Mouse (Mus musculus) embryo, embryonic 11.5 days (tissue): ENCODE measurements around the gene Gpx4.
"Not testable (repeated sequence)": the region's sequence is repeated elsewhere in the genome, so short reads cannot be mapped to it uniquely, and the experiment has no call there.

ENCODE experiments used
- DNase-seq: peaks from one replicate; pipeline ENCODE4 v3.0.0-alpha.2; 2012; ENCODE audit warnings: low read depth, low spot score

The Gpx4 gene

DNA sequence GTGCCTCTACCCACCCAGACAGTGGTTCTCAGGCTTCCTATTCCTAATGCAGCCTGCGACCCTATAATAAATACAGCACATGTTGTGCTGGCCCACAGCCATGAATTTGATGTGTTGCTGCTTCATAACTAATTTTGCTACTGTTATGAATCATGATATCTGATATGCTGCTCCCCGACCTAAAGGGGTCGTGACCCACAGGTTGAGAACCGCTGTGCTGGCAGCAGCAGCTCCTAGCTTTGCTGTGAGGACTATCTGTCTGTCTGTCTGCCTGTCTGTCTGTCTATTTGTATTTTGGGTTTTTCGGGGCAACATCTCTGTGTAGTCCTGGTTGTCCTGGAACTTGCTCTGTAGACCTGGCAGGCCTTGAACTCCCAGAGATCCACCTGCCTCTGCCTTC lies 23.2 kb upstream of the Gpx4 start:
- DNase-seq, result no peak

DNA sequence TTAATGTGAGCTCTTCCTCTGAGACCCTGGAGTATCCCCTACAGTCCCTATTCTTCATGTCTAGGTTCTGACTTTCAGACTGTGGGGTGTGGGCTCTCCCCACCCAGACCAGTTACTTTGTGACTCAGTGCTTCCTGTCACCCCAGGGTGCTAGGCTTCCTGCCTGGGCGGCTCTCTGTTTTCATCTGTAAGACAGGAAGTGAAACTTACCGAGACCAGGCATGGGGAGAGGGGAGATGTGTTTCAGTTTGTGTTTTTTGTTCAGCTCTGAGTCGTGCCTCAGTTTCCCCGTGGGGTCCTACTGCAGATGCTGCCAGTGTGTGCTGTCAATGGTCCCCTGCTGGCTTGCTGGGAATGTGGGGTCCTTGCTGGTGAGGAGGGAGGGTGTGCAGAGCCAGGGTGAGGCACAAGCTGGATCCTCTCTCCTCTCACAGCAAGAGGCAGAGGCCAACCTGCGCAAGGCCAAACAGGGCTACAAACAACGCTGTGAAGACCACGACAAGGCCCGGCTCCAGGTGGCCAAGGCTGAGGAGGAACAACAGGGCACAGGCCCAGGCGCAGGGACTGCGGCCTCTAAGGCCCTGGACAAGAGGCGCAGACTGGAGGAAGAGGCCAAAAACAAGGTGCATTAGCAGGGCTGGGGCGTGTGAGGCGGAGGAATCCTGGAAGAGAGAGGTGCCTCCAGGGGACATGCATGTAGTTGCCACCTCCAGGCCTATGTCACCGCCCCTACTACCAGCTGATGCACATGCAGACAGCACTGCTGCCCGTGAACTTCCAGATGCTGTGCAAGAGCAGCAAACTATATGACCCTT lies 22.5 kb upstream of the Gpx4 start:
- DNase-seq, result no peak

DNA sequence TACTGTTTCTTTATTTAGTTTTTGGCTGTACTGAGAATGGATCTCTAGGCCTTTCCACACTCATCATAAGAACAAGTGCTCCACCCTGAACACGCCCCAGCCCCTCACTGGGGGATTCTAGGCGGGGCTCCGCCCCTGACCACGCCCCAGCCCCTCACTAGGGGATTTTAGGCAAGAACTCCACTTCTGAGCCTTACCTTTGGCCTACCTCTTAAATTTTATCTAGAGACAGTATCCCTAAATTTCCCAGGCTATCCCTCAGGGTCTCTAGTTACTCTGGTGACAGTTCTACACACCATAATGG lies 22.0 kb upstream of the Gpx4 start:
- no peak for DNase-seq

DNA sequence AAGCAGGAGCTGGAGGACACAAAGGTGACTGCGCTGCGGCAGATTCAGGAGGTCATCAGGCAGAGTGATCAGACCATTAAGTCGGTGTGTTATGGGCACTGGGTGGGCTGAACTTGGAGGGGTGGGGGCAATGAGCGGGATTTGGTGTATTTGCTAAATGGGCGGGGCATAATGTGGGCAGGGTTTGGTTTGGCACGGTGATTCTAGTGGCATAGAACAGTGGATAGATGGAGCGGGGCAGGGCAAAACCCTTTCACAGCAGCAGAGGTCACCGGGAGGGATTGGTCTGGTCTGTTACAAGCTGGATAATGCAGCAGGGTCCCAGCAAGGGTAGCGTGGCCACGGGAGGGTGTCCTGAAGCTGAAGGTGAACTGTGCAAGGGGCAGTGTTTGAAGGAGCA lies 21.5 kb upstream of the Gpx4 start:
- DNase-seq, result no peak

DNA sequence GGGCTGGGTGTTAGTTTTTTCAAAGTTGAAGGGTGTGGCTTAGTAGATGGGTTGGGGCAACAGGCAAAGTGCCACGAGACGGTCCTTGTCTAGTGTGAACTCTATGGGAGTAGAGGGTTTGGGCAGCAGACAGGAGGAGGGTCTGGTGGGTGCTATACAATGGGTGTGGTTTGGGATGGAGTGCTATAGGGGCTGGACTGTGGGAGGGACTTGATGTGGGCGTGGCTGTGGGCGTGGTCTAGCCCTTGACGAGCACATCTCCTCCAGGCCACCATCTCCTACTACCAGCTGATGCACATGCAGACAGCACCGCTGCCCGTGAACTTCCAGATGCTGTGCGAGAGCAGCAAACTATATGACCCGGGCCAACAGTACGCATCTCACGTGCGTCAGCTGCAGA lies 21.1 kb upstream of the Gpx4 start:
- DNase-seq, result no peak

DNA sequence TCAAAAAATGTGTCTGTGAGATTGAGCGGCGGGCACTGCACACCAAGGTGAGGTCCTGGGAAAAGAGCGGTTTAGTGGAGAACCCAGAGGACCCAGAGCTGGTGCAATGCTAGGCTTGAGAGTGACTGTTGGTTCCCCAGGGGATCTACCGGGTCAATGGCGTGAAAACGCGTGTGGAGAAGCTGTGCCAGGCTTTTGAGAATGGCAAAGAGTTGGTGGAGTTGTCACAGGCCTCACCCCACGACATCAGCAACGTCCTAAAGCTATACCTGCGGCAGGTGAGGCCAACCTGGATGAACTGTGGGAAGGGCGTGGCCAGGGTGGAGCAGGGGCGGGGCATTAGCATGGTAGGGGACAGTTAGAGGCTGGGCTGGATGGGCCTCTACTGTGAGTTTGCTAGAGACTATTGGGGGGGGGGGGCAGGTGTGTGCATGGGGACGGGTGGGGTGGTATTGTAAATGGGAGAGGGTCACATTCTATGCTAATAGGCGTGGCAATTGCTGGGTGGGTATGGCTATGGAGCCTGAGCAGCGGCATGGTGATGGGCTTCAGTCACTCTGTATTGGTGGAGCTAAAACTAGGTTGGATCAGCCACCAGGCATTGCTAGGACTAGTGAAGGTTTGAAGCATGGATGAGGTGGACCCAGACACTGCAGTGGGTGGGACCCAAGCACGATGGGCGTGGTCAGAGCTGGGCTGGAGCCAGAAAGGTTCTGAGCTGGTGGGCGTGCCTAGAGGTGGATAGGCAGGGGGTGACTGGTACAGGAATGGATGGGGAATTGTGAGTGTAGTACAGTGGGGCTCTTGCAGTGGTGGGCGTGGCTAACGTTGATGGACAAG lies 19.1 kb upstream of the Gpx4 start:
- no peak for DNase-seq

DNA sequence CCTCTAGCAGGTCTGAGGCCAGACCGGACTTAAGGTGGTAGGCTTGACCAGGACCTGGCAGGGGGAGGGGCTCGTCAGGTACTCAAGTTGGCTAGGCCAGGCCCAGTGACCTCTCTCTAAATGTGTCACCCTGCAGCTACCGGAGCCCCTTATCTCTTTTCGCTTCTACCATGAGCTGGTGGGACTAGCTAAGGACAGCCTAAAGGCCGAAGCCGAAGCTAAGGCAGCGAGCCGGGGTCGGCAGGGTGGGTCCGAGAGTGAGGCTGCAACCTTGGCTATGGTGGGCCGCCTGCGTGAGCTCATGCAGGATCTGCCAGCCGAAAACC lies 18.5 kb upstream of the Gpx4 start:
- no peak for DNase-seq

DNA sequence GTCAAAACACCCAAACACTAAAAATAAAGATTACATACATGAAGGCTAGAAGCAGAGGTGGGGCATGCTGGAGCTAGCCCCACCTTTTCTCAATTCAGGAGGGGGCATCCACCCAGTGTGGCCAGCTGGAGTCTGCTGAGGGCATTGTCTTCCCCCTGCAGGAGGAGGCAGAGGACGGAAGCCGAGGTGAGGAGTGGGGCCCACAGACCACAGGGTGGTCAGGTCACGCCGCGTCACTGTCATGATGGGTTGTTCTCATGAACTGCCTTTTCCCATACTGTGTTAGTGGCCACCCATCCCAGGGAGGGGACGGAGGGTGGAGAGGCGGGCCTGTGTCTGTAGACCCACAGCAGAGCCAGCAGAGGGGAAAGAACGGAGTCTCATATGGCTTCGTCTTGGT lies 16.8 kb upstream of the Gpx4 start:
- no peak for DNase-seq

DNA sequence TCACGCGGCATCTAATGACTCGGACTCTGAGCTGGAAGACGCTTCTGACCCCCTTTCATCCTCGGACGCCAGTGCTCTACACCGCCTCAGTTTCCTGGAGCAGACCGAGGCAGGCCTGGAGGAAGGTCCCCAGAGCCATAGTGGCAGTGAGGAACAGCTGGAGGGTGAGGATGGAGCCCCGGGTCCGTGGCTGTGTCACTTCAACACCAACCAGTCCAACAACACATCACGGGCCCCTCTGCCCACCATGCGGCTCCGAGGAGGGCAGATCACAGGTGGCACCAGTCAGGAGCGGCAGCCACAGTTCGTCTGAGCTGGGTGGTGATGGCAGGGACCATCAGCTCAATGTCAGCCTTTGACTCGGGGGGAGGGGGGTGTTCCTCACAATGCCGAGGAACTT lies 16.2 kb upstream of the Gpx4 start:
- no peak for DNase-seq

DNA sequence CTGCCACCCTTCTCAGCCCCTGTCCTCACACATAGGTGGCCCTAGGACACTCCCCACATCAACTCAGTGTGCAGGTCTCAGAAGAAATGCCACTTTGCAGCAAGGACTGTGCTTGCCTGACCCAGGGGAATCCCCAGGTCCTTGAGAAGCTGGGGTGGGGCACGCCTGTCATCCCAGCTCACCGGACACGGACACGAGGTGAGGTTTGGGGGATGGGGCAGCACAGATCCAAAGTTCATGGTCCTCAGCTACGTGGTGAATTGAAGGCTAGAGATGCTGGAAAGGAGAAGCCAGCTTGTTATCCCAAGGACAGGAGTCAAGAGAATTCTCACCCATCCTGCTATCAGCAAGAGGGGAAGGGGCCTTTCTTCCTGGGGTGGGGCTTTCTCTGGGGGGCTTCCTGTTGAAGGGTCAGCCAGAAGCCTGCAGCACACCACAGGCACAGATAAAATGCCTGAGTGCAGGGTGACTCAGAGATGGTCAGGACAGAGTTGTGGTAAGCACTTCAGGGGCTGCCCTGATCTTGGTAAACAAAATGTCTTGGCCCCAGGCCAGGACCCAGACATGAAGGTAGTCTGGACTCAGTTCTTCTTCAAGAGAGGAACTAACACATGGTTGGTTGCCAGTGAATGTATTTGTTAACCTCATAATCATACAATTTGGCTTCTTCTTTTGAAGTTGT lies 14.0 kb upstream of the Gpx4 start:
- DNase-seq, result no peak

DNA sequence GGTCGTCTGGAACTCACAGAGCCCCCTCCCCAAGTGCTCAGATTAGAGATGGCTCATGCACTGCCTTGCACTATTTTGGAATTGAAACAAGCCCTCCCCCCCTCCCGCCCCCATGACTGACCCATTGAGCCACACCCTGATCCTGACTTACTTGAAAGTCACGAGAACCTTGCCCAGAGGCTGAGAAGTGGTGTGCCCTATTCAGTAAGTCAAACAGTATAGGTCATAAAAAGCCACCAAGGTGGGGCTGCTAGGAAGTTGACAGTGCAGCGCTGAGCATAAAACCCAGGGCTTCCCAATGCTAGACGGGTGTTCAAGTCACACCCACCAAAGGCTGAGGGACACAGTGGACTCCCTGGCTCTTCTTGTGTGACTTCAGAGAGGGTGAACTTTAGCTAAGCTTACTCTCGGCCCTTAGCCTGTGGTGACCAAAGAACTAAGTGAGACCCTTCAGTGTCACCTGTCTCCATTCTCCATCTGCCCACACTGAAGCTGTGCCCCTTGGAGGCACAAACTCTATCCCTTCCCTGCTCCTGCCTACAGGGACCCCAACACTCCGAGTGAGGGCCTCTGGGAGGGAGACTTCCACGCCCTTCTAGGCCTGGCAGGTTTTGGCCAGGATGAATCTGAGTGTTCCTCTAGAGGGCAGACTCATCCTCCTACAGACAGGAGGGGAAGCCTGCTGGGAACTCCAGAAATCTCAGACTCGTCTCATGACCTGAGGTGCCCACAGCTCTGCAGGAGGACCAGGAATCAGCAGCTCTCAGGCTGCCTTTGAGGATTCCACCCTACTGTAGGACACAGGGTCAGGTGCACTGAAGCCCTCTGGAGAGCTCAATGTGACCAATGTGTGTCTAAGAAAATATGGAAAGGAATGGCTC lies 13.2 kb upstream of the Gpx4 start:
- no peak for DNase-seq

DNA sequence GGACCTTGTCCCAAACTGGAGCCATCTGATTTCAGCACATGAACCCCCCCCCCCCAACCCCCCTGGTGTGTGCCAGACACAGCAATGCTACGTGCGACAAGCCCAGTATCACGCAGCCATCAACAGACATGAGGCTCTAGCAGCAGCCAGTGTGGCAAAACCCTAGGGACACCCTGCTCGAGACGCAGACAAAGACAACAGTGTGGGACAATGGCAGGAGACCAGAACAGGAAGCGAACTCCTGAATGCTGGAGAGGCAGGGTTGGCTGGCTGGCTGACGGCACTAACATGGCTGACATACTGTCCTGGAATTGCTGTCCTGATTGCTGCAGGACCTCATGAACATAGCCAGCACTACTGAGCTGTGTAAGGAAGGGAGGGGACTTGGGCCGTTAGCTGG lies 11.8 kb upstream of the Gpx4 start:
- no peak for DNase-seq

DNA sequence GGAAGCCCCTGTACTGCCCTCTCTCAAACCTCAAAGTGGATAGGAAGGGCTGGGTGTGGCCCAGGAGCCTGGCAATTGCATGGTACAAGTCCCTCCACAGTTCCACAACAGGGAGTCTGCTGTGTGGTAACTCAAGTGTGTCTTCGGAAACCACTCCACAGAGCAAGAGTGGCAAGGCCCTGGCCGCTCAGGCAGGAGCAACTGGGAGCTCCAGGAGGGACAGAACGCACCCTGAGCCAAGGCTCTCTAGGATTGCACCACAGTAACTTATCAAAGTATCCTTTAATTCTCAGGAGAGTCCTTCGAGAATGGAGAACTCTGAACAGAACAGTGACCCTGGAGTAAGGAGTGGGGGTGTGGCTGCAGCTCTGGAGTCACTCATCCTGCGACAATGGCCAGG lies 11.3 kb upstream of the Gpx4 start:
- DNase-seq, result no peak

DNA sequence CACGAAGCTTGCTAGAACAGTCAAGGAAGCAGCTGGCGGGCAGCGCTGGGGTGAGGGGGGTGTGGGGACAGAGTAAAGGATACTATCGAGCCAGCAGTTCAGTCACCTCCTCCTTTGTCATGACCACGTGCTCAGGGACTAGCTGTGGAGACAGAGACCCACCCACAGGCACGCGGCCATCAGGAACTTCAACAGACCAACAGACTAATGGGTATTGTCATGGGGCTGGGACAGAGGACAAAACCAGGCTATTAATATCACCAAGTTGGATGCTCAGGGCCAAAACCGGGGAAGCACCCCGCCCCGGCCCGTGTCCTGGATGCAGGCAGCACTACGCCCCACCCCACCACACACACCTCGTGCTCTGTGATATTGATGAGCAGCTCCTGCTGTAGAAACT lies 10.1 kb upstream of the Gpx4 start:
- DNase-seq, result no peak

DNA sequence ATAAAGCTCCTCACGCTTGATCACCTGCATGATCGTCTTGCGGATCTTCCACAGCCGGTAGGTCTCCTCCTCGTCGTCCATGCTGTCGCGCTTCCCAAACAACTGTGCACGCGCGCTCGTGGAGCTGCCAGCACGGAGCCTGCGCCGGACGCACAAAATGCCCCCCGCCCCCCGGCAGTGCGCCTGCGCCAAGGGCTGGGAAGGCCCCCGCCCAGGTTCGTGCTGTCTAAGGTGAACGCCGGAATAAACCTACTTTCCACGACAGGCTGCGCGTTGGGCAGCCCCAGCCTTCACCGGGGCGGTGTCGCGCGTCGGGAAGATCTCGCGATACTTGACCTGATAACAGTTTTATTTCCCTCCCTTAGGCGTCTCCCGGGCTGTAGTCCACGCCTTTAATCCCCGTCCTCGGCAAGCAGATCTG lies 7.4 kb upstream of the Gpx4 start, which contains the start of gene Polr2e:
Polr2e (minus strand) TSS at position 237 of the 421 bp plus-strand sequence.
- DNase-seq, result peak; percentile 96

DNA sequence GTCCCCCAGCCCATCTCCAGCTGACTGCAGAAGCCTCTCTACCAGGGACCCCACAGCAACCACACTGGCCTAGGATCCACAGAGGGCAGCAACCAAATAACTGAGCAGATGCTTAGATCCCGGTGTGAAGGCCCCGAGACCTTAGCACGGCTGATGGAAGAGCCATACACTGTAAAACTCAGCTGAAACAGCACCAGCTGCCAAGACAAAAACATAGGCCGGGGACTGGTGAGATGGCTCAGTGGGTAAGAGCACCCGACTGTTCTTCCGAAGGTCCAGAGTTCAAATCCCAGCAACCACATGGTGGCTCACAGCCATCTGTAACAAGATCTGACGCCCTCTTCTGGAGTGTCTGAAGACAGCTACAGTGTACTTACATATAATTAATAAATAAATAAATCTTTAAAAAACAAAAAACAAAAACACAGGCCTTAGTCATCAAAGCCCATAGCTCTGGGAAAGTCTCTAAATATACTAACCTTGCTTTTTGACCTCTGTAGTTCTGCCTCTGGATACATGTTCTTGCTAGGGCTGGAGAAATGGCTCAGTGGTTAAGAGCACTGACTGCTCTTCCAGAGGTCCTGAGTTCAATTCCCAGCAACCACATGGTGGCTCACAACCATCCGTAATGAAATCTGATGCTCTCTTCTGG lies 5.4 kb upstream of the Gpx4 start:
- DNase-seq, result not testable (repeated sequence)

DNA sequence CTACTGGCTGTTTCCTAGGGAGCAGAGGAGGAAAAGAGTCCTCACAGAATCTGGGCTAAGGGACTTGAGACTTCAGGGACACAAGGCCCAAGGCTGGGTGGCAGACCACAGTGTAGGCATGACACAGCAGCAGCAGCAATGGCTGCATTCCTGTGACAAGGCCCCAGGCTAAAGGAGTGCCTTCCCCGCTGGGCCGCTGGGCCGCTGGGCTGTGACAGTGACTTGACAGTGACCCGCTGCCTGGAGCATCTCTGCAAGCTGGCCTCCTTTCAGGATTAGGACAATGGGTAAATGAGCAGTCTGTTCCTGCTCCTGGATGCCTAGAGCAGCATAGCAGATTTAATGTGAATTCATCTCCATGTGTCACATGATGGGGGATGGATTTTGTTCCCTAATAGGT lies 2.9 kb upstream of the Gpx4 start:
- no peak for DNase-seq

DNA sequence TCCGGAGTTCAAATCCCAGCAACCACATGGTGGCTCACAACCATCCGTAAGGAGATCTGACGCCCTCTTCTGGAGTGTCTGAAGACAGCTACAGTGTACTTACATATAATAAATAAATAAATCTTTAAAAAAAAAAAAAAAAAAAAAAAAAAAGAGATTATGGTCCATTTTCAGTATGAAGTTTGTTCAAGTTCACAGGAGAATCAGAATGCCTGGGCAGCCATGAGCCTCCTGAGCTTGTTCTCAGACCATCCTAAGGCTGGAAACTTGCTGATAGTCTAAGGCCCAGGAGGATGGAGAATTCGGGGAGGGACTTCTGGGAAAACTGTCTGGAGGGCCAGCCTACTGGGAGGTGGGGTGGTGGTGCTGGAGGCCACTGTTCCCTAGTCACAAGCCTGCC lies 1.6 kb upstream of the Gpx4 start:
- not testable (repeated sequence) for DNase-seq

DNA sequence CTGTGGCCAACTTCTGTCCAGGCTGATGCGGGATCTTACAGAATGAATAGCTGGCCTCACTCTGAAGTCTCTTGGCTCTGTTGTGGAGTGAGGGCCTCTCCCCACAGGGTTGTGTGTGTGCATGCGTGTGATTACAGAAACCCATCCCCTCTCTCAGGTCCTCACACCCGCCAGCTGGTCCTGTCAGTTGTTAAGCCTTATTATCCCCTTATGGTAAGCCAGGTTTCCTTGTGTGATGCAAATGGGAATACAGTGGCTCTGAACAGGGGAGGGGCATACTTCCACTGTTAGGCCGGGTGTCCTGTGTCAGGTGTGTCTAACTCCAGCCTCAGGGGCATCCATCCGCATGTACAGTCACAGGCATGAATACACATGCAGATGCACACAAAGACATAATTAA lies 1.2 kb upstream of the Gpx4 start:
- no peak for DNase-seq

DNA sequence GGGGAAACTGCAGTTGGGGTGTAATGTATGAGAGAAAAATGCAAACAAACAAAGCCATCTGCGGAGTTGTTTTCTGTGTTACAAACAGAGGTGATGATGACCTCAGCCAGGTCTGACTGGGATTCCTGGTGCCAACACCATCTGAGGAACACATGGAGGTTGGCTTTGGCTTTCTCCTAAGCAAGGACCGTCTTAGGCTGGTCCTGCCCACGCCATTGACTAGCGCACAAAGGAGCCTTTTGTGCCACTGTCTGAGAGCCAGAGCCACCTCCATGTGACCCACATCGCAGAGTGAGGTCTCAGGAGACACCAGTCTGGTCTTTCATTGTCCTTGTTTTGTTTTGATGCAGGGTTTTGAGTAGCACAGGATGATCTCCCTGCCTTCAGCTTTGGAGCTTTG lies 1.4 kb downstream of the Gpx4 start:
- DNase-seq, result no peak

DNA sequence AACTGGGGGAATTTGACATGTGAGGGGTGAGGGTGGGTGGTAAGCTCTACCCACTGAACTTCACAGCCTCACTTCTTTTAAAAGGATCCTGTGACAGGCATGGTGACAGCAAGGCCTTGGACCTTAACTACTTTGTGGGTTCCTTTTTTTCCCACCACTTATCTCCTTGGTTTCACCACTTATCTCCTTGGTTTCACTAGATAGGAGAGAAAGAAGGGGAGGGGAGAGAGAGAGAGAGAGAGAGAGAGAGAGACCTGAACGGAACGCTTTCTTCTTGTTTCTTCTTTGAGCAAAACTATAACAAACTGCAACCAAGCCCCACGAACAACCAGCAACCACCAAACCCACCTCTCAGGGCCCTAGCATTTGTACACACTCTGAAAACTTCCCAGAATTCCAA lies 1.9 kb downstream of the Gpx4 start:
- DNase-seq, result no peak
